Mouse (Mus musculus) liver, embryonic 14.5 days (tissue): ENCODE results near the gene Arl15. TPM values are rescaled to one million over a fixed set of nuclear protein-coding genes. Genes with fewer than 3 reads are reported as not detected.

ENCODE experiments used
- ATAC-seq: fragments of 200-750 bp; cut with Nextera tagmentation; 2 replicates; pipeline ENCODE4 v1.8.0; 2017; ENCODE audit warnings: moderate number of reproducible peaks, mild to moderate bottlenecking, moderate library complexity; ENCODE audit not compliant: insufficient read depth
- DNase-seq, 3 experiments: peaks; one replicate each; pipeline ENCODE4 v3.0.0-alpha.2; 2012 to 2013; ENCODE audit warnings: low read depth in 3 of 3, low spot score in 3 of 3
- H3K27ac ChIP-seq: fragments of 300-500 bp; sonication (generic); 2 replicates; pipeline ENCODE4 v1.5.1; 2014; ENCODE audit warnings: moderate library complexity, mild to moderate bottlenecking, control low read depth, inconsistent platforms
- H3K27me3 ChIP-seq: fragments of 300-500 bp; sonication (generic); 2 replicates; pipeline ENCODE4 v1.6.1; 2014; ENCODE audit warnings: mild to moderate bottlenecking, low read length, moderate library complexity; ENCODE audit not compliant: control insufficient read depth, insufficient read depth
- H3K36me3 ChIP-seq: fragments of 300-500 bp; sonication (generic); replicated peaks from 2 replicates; pipeline ENCODE4 v1.6.1; 2014; ENCODE audit warnings: low read depth; ENCODE audit not compliant: control insufficient read depth, insufficient read depth
- H3K4me1 ChIP-seq, 2 experiments: fragments of 200-500 bp in 1 of 2; fragments of 300-500 bp in 1 of 2; sonication (generic) in 1 of 2; replicated peaks; 2 replicates each; pipeline ENCODE4 v1.6.1; 2012 to 2014; ENCODE audit warnings: antibody characterized with exemption in 1 of 2, inconsistent platforms in 1 of 2, low read length in 1 of 2; ENCODE audit not compliant: control insufficient read depth in 2 of 2, insufficient read depth in 2 of 2
- H3K4me2 ChIP-seq: fragments of 300-500 bp; sonication (generic); 2 replicates; pipeline ENCODE4 v1.6.1; 2014; ENCODE audit warnings: low read depth, mild to moderate bottlenecking, control low read depth, moderate library complexity
- H3K4me3 ChIP-seq, 2 experiments: fragments of 200-500 bp in 1 of 2; fragments of 300-500 bp in 1 of 2; sonication (generic) in 1 of 2; 2 replicates each; pipeline ENCODE4 v1.5.1; 2012 to 2014; ENCODE audit warnings: low read depth in 2 of 2, low read length in 2 of 2, mild to moderate bottlenecking in 2 of 2, control low read depth in 1 of 2, inconsistent platforms in 1 of 2, moderate library complexity in 1 of 2; ENCODE audit not compliant: insufficient read depth in 1 of 2
- H3K9ac ChIP-seq: fragments of 300-500 bp; sonication (generic); replicated peaks from 2 replicates; pipeline ENCODE4 v1.6.1; 2014; ENCODE audit warnings: mild to moderate bottlenecking, control low read depth, moderate library complexity
- H3K9me3 ChIP-seq: fragments of 300-500 bp; sonication (generic); 2 replicates; pipeline ENCODE4 v1.6.1; 2016; ENCODE audit warnings: low read length, mixed read lengths; ENCODE audit not compliant: control insufficient read depth
- CTCF ChIP-seq: IDR thresholded peaks from 2 replicates; pipeline ENCODE4 v1.5.1; 2016; ENCODE audit warnings: antibody characterized with exemption, low read depth, control low read depth
- EP300 ChIP-seq: IDR thresholded peaks from 2 replicates; pipeline ENCODE4 v1.6.1; 2016; ENCODE audit warnings: antibody characterized with exemption, low read depth
- WGBS: fragments of 180-500 bp; shearing (Covaris S2); extraction: QIAGEN DNeasy Blood & Tissue Kit; methylation state at CpG from one replicate; pipeline ENCODE4 v1.1.7; 2014; ENCODE audit not compliant: insufficient replicate concordance; 5-methylcytosine and 5-hydroxymethylcytosine counted together
- polyA plus RNA-seq, 2 experiments: library from polyadenylated mRNA; depleted of rRNA in 1 of 2; stranded (reverse) in 1 of 2; unstranded in 1 of 2; fragments of >200 nt; fragmentation: Nextera tagmentation in 1 of 2; extraction: Ambion mirVana in 1 of 2; gene quantifications; 2 replicates each; pipeline versions ENCODE4 v1.2.1 to v1.2.3; 2012 to 2014

The Arl15 gene
- polyA plus RNA-seq, 2 experiments = 2.0 to 2.6 TPM

DNA sequence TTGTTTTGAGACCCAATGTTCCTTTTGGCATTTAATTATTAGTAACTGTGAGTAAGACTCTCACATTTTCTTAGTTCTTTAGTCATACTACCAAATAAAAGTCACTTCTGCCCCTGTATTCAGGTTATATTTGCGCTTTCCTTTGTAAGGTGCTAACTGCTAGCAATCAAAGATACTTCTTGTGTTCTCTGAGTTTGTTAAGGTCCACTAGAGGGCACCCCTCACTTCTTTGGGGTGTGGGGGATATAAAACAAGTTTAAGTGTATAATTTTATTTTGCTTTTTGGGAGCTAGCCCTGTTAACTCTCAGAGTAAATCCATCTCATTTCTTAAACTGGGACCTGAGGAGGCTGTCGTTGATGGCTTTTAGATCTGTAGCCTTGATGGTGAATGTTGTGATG is 73.4 kb downstream of the Arl15 start:
- Histone ChIP-seq H3K27me3 (no peaks in the 10 kb centered on the region), H3K36me3 (no peaks in the 10 kb centered on the region), H3K4me2 (no peak overlapping the region), H3K9me3 (no peaks in the 10 kb centered on the region), H3K27ac (no peak overlapping the region), H3K9ac (no peak overlapping the region), H3K4me1 (peaks cover 3 to 28% of the 10 kb centered on the region in 2 experiments), H3K4me3 (no peak overlapping the region)
- DNase-seq (no peak), ATAC-seq (no peak)
- WGBS = 76% methylated on average over 2 of the region's 2 CpGs
- TF ChIP-seq EP300 (no peak), CTCF (peak; percentile 16; the same call in 1 of the 2 replicates)

DNA sequence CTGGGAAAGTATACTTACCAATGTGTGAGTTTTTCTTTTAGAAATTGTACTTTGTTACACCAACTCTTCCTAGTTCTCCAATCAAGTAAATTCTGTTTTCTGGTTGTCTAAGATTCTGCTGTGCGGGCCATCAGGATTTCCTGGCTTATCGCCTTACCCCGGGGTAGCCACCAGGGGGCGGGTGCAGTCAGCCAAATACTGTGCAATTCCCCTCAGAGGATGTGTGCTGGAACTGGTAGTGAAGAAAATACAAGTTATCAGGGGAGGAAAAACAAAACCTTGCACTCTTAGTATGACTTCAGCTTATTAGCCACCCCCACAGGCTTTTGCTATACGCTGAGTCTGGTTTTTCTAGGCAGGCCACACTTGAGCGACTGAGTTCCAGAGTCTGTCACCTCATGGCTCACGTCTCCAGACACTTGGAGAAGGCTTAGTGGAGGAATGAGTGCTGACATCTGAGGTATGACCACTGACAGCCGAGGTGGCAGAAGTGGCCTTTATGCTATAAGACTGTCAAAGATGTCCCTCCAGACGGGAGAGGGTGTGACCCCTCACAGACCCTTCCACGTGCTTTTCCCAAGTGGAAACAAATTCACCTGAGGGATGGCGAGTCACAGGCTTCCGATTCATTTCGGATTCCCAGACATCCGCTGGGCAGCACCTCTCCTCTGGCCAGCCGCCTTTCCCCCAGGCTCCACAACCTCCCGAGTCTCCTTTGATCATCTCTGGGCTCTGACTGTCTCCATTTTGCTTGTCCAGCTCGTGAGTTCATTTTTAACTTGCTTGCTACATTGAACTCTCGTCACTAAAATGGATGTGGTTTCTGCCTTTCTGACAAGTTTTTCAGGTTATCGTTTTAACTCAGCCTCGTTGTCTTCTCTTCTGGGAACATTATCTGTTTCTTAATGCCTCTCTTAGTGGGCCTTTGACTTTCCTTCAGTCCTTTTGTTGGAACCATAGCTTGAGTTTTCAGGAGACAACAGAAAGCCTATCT is 75.2 kb downstream of the Arl15 start:
- no peaks in the 10 kb centered on the region for H3K36me3 ChIP-seq
- TF ChIP-seq CTCF (peak; percentile 88), EP300 (no peak)
- H3K27ac ChIP-seq = no peak overlapping the region

DNA sequence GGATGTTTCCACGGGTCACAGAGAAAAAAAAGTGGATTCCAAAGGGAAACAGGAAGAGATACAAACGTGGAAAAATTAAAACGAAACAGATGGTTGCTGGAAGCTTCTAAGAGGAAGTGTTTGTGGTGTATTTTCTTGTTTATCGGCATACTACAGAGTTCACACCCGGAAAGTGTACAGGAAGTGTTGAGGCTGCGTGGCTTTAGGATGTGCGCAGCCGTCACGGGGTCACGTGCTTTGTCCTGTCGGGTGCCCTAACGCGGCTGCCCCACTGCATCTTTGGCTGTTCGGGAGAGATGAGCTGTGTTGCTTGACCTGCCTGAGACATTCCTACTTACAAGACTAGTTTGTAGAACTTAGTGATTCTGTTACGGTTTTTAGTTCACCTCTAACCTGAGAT is 76.1 kb downstream of the Arl15 start:
- Histone ChIP-seq H3K4me2 (peak overlapping the region; percentile 54), H3K36me3 (no peaks in the 10 kb centered on the region), H3K4me3 (peak overlapping the region in 1 of 2 experiments; percentile 14; a peak in 1 of 4 replicates), H3K27me3 (no peaks in the 10 kb centered on the region), H3K27ac (no peak overlapping the region), H3K9me3 (no peaks in the 10 kb centered on the region), H3K4me1 (peaks cover 2 to 18% of the 10 kb centered on the region in 2 experiments), H3K9ac (no peak overlapping the region)
- DNase-seq (no peak), ATAC-seq (peak; percentile 61; the same call in 1 of the 2 replicates)
- TF ChIP-seq EP300 (no peak), CTCF (no peak)
- WGBS = 27% methylated on average over 15 of the region's 15 CpGs

More for the DNA sequence above, 75.2 kb downstream of the Arl15 start:
- Histone ChIP-seq H3K4me2 (peak overlapping the region; percentile 54; the same call in 1 of the 2 replicates), H3K4me1 (peaks cover 3 to 19% of the 10 kb centered on the region in 2 experiments), H3K9me3 (no peaks in the 10 kb centered on the region), H3K27me3 (no peaks in the 10 kb centered on the region), H3K9ac (no peak overlapping the region), H3K4me3 (no peak overlapping the region)
- 50% methylated on average over 20 of the region's 20 CpGs for WGBS
- DNase-seq (no peak), ATAC-seq (peak; percentile 40)

DNA sequence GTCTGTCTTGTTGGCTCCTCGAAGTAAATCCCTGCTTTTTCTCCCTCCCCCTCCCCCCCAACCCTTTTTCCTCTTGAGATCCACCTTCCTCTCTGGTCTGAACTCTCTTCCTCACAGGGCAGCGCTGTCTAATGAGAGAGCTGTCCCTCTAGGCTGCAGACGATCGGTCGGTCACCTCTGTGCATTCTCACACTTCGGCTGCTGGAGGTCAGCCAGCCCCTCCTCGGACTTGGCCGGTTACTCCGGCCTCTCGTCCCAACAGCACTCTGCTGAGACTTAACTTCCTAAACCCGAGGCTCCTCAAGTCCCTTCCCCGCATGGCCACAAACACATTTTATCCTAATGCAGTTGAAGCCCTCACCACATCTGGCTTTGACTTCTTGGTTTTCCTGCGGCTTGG is 77.5 kb downstream of the Arl15 start:
- Histone ChIP-seq H3K9me3 (no peaks in the 10 kb centered on the region), H3K4me1 (peaks cover 0 to 14% of the 10 kb centered on the region in 2 experiments; a peak in 3 of 4 replicates), H3K4me3 (no peak overlapping the region), H3K36me3 (no peaks in the 10 kb centered on the region), H3K9ac (no peak overlapping the region), H3K27me3 (no peaks in the 10 kb centered on the region), H3K27ac (no peak overlapping the region), H3K4me2 (no peak overlapping the region)
- TF ChIP-seq CTCF (no peak), EP300 (no peak)
- ATAC-seq (no peak), DNase-seq (no peak)
- 63% methylated on average over 13 of the region's 13 CpGs for WGBS

DNA sequence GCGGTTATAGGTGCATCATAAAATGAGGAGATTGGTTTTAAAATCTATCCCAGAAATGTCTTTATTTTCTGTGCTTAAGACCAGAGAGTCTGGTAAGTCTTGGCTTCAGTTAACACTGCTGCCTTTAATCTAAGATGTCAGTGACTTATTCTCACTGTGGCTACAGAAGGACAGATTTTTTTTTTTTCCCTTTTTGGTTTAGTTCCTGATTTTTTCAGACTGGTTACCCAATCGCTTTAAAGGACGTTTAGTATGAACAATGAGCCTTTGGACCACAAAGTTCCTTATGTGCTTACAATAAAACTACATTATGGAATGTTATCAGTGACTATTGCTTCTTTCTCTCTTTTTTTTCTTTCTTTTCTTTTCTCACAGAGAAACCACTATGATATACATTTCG is 81.4 kb downstream of the Arl15 start:
- Histone ChIP-seq H3K27ac (no peak overlapping the region), H3K9ac (no peak overlapping the region), H3K4me2 (no peak overlapping the region), H3K27me3 (no peaks in the 10 kb centered on the region), H3K36me3 (no peaks in the 10 kb centered on the region), H3K4me1 (peaks cover 0 to 2% of the 10 kb centered on the region in 2 experiments; a peak in 1 of 4 replicates), H3K4me3 (no peak overlapping the region), H3K9me3 (no peaks in the 10 kb centered on the region)
- DNase-seq (no peak), ATAC-seq (no peak)
- TF ChIP-seq EP300 = no peak
- no peak for TF ChIP-seq CTCF
- WGBS = 52% methylated on average over 4 of the region's 4 CpGs
